Mouse (Mus musculus) lung, adult 2 months (tissue): ENCODE data around the gene Smurf1. TPM values are rescaled to one million over a fixed set of nuclear protein-coding genes. Genes with fewer than 3 reads are reported as not detected.

ENCODE experiments used
- DNase-seq: peaks from one replicate; pipeline ENCODE4 v3.0.0; 2022
- H3K4me1 ChIP-seq: fragments of 200-500 bp; 2 replicates; pipeline ENCODE4 v1.6.1; 2011; ENCODE audit warnings: low read length; ENCODE audit not compliant: control insufficient read depth, insufficient read depth
- H3K4me3 ChIP-seq: fragments of 200-500 bp; replicated peaks from 2 replicates; pipeline ENCODE3; 2011; ENCODE audit warnings: low read depth, mild to moderate bottlenecking, control low read depth, low read length; ENCODE audit errors: extremely low read depth
- CTCF ChIP-seq: fragments of 200-500 bp; IDR thresholded peaks from 2 replicates; pipeline ENCODE4 v1.5.1; 2011; ENCODE audit warnings: mild to moderate bottlenecking, low read length, control low read depth; ENCODE audit not compliant: insufficient read depth
- POLR2A ChIP-seq: fragments of 200-500 bp; IDR thresholded peaks from 2 replicates; pipeline ENCODE4 v1.6.1; 2011; ENCODE audit warnings: low read depth, mild to moderate bottlenecking, control low read depth, low read length, borderline replicate concordance; ENCODE audit errors: extremely low read depth
- WGBS: fragments of 180-500 bp; shearing (Covaris S2); methylation state at CpG from one replicate; pipeline ENCODE4 v1.1.7; 2018; 5-methylcytosine and 5-hydroxymethylcytosine counted together
- polyA plus RNA-seq: library from polyadenylated mRNA; depleted of rRNA; stranded (reverse); fragments of >200 nt; gene quantifications from 2 replicates; pipeline ENCODE4 v1.2.3, GENCODE M21; 2012; rRNA removed

Smurf1 gene
- polyA plus RNA-seq: 33.5 and 34.1 TPM in 2 replicates

DNA sequence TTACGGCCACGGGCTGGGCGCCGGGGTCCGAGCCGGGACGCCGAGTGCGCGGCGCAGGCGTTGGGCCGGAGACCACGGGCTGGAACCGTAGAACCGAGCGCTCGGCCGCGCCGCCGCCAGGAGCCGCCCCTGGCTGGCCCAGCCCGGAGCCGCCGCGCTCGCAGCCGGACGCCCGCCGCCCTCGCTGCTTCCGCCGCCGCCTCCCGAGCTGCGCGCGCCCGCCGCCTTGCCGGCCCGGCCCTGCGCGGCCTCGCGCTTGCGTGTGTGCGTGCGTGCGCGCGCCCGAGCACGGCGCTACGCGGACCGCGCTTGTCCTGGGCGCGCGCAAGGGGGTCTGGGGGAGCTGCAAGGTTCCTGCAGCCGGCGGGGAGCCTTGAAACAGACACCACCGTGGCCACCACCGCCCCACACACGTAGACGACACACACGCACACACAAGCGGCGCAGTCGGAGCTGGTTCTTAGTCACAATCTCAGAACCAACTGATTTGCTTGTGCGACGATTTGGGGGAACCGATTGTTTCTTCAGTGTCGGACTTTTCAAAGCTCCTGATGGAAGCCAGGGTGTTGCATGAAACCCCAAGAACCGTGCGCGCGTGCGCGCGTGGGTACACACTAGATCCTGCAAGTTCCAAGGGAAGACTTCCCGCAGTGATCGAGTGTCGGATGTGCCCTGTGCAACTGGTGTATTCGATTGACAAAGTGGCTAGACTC, at the start of gene Smurf1:
Gene Smurf1 (minus strand): TSS at position 209 of the 713 bp plus-strand sequence.
- whole genome bisulfite sequencing: 4% methylated on average over 88 of the region's 89 CpGs
- peaks cover 22% of the 10 kb centered on the region for H3K4me1 ChIP-seq
- DNase-seq: peak; percentile 73
- peak within 1 kb of the TSS; percentile 78 for H3K4me3 ChIP-seq
- TF ChIP-seq POLR2A (peak; percentile 49; the same call in 1 of the 2 replicates), CTCF (no peak)

DNA sequence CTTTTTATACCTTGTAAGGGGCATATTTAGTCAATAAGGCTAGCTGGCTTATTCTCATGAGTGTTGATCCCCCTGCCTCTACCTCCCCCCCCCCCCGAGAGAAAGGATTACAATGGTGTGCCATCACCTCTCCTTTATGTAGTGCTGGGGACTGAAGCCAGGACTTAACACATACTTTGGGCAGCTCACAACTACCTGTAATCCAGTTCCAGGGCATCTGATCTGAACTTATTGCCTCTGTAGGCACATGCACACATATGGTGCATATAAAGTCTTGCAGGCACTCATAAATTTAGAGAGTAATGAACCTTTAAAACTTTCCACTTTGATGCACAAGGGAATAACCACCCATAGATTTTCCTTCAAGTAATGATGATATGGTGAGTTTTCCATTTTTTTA, 48.6 kb upstream of the Smurf1 start:
- Histone ChIP-seq H3K4me3 (no peak overlapping the region), H3K4me1 (no peaks in the 10 kb centered on the region)
- WGBS: 82% methylated on average over 1 of the region's 1 CpGs
- DNase-seq: no peak
- no peak for TF ChIP-seq CTCF
- no peak for TF ChIP-seq POLR2A

DNA sequence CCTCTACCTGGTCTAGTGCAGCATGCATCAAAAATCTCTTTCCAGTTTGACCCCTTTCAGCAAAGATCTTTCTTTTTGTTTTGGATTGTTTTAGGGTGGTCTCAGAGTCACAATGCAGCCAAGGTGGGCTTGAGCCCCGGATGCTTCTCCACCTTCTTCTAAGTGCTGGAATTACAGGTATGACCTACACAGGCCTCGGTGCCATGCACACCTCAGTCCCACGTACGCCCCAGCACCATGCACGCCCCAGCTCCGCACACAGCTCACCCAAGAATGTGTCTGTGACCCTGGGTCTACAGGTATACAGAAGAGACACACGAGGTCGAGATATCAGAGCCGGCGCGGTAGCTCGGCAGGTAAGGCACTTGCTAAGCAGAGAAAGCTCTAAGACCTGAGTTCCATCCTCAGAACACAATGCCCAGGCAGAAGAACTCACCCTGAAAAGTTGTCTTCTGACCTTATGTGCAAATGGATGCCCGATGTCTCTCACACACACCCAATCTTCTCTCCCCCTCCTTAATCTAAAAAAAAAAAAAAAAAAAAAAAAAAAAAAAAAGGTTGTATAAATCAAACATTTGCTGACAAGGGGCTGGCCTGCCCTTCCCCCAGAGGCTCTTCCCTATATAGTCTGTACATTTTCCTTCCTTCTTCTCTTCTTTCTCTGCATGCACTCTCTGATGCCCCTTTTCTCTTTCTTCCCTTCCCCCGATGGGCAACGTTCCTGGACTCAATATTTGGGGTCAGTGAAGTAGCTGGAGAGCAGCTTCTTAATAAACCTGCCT, 43.4 kb upstream of the Smurf1 start:
- TF ChIP-seq POLR2A: no peak
- TF ChIP-seq CTCF: no peak
- no peak overlapping the region for H3K4me3 ChIP-seq
- 88% methylated on average over 15 of the region's 15 CpGs for WGBS

DNA sequence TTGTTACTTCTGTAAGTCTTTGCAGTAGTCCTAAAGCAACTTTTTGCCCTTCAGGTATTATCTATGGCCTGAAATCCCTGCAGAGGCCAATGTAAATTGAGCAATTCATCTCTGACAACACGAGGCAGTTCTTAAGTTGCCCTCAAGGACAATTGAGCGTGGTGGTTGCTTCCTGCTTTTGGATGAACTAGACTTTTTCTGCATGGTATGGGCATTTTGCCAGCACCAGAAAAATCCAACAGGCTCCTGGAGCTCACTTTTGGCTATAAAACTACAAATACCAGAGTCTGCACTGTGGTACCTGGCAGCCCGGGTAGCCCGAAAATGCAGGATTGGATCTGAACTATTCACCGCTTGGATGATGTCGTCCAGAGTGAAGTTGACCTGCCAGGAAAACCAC, 39.9 kb upstream of the Smurf1 start:
- Histone ChIP-seq H3K4me3 (no peak overlapping the region), H3K4me1 (no peaks in the 10 kb centered on the region)
- no peak for TF ChIP-seq POLR2A
- no peak for TF ChIP-seq CTCF
- DNase-seq: no peak
- WGBS: 56% methylated on average over 6 of the region's 6 CpGs

More for the DNA sequence above, 43.4 kb upstream of the Smurf1 start:
- no peak for DNase-seq
- H3K4me1 ChIP-seq: no peaks in the 10 kb centered on the region

DNA sequence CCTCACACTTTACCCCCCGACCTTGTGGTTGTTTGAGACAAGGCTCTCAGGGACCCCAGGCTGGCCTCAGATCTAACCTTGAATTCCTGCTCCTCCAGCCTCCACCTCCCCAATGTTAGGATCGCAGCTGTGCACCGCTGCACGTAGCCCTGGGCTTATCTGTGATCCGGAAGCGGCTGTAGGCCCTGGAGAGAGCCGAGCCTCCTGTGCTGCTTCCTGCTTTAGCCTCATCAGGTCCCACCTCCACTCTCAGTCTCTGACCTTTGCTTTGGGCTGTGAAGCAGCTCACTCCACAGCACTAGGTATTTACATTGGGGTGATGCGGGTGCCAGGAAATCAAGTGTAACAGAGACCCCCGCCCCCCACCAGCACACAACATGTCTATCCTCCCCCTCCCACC, 38.8 kb upstream of the Smurf1 start:
- H3K4me1 ChIP-seq: no peaks in the 10 kb centered on the region
- no peak overlapping the region for H3K4me3 ChIP-seq
- no peak for TF ChIP-seq POLR2A
- no peak for TF ChIP-seq CTCF
- 45% methylated on average over 9 of the region's 9 CpGs for WGBS
- DNase-seq: no peak

DNA sequence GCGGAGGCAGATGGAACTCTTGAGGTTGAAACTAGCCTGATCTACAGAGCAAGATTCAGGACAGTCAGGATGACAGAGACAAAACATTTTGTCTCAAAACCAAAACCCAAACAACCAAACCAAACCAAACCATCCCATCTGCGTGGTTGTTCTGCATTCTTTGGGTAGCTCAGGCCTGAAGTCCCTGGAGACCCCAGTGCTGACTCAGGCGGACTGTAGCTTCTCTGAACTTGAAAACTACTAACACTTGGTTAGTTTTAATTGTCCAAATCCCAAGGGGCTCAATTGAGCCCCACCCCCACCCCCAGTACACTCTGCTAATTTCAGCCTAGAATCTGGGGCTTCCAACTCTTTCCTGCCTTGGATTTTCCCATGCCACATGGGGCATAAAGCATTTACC, 37.7 kb upstream of the Smurf1 start:
- WGBS: 88% methylated on average over 3 of the region's 3 CpGs
- TF ChIP-seq CTCF (no peak), POLR2A (no peak)
- Histone ChIP-seq H3K4me3 (no peak overlapping the region), H3K4me1 (no peaks in the 10 kb centered on the region)
- no peak for DNase-seq

DNA sequence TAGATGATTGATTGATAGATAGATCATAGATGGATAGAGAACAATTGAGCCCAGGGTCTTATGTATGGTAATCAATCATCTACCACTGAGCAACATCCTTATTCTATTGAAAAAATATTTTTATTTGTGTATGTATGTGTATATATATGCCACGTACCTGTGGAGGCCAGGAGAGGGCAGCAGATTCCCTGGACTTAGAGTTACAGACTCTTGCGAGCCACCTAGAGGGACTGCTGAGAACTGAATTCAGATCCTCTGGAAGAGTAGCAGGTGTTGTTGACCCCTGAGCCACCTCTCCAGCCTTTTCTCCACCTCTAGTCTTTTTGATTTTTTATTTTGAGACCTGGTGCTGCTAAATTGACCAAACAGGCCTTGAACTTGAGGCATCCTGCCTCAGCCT, 32.8 kb upstream of the Smurf1 start:
- no peaks in the 10 kb centered on the region for H3K4me1 ChIP-seq
- TF ChIP-seq POLR2A: no peak
- TF ChIP-seq CTCF: 0 out of 2 replicates have a peak, but pooled peaks have one; percentile 17
- WGBS: 50% methylated on average over 2 of the region's 2 CpGs
- H3K4me3 ChIP-seq: no peak overlapping the region
- no peak for DNase-seq

DNA sequence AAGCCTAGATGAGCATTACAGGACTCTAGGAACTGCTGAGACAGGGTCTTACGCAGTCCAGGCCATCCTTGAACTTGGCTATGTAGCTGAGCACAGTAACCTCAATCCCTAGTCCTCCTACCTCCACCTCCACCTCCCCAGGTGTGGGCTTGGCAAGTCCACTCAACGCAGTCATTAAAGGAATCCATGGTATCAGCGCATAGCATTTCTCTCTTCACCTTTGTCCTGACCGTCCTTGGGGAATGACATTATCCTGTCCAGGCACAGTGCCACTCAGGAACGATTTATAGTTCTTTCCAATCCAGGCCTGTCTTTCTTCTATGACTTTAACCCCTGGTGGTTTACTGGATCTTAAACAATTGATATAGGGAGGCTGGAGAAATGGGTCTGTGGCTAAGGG, 24.8 kb upstream of the Smurf1 start:
- TF ChIP-seq CTCF: no peak
- TF ChIP-seq POLR2A: no peak
- Histone ChIP-seq H3K4me3 (no peak overlapping the region), H3K4me1 (no peaks in the 10 kb centered on the region; the same call in 1 of the 2 replicates)
- 65% methylated on average over 5 of the region's 5 CpGs for WGBS
- DNase-seq: no peak

DNA sequence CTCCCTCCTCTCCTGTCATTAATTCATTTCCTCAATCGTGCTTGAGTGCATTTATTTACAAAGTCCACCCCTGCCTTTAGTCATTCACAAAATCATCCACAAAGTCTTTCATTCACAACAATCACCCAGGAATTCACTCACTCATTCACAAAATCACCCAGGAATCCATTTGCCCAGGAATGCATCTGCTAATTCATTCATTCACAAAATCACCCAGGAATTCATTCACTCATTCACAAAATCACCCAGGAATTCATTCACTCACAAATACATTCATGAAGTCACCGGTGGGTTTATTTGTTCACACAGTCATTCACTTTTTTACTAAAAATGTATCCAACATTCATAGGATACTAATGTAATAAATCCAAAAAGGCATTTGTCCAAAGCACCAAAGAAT, 24.4 kb upstream of the Smurf1 start:
- WGBS: 52% methylated on average over 2 of the region's 2 CpGs
- no peak for DNase-seq
- H3K4me1 ChIP-seq: no peaks in the 10 kb centered on the region; the same call in 1 of the 2 replicates
- no peak overlapping the region for H3K4me3 ChIP-seq
- no peak for TF ChIP-seq CTCF
- no peak for TF ChIP-seq POLR2A
